Mouse (Mus musculus): ENCODE data around the gene Ano6. TPM values are rescaled to one million over a fixed set of nuclear protein-coding genes. Genes with fewer than 3 reads are reported as not detected.

Ano6 gene
- polyA plus RNA-seq, 1 experiment from 2014 or later, result 38.9 TPM

GRCm38 (mm10) chr15:95989496-95990124, 199.0 kb downstream of the Ano6 start:
- no peak overlapping the region for H3K4me3 ChIP-seq (ENCODE audit: low read depth, low read length)
- no peaks in the 10 kb centered on the region for H3K36me3 ChIP-seq (ENCODE audit: insufficient read depth, low read length)
- no peak overlapping the region for H3K9ac ChIP-seq (replicated peaks; ENCODE audit: low read depth)
- DNase-seq (ENCODE audit: low spot score) (no peak), ATAC-seq (no peak)
- H3K4me2 ChIP-seq (replicated peaks; ENCODE audit: low read depth, low read length), result no peak overlapping the region
- H3K27ac ChIP-seq (ENCODE audit: low read length), result no peak overlapping the region
- H3K27me3 ChIP-seq (replicated peaks; ENCODE audit: insufficient read depth, low read length), result no peaks in the 10 kb centered on the region
- no peak for TF ChIP-seq CTCF (IDR thresholded peaks at IDR 0.05)
- no peak for TF ChIP-seq EP300 (IDR thresholded peaks at IDR 0.05)
- 65% methylated on average over 9 of the region's 9 CpGs for WGBS
- H3K9me3 ChIP-seq (ENCODE audit: low read length), result no peaks in the 10 kb centered on the region
- no peaks in the 10 kb centered on the region for H3K4me1 ChIP-seq (ENCODE audit: insufficient read depth, low read depth, low read length)

GRCm38 (mm10) chr15:96002958-96003601, 212.4 kb downstream of the Ano6 start:
- DNase-seq (ENCODE audit: low spot score) (peak; percentile 29), ATAC-seq (peak; percentile 46; the same call in 1 of the 2 replicates)
- no peak overlapping the region for H3K4me2 ChIP-seq (replicated peaks; ENCODE audit: low read depth, low read length)
- H3K27ac ChIP-seq (ENCODE audit: low read length), result no peak overlapping the region
- 21% methylated on average over 6 of the region's 6 CpGs for WGBS
- 0 out of 2 replicates have a peak, but pooled peaks cover 7% of the 10 kb centered on the region for H3K4me1 ChIP-seq (ENCODE audit: insufficient read depth, low read depth, low read length)
- TF ChIP-seq CTCF (IDR thresholded peaks at IDR 0.05), result no peak
- peak; percentile 71 for TF ChIP-seq EP300 (IDR thresholded peaks at IDR 0.05)
- H3K4me3 ChIP-seq (ENCODE audit: low read depth, low read length), result no peak overlapping the region
- no peaks in the 10 kb centered on the region for H3K9me3 ChIP-seq (ENCODE audit: low read length)
- no peaks in the 10 kb centered on the region for H3K36me3 ChIP-seq (ENCODE audit: insufficient read depth, low read length)
- H3K9ac ChIP-seq (replicated peaks; ENCODE audit: low read depth), result no peak overlapping the region
- H3K27me3 ChIP-seq (replicated peaks; ENCODE audit: insufficient read depth, low read length), result no peaks in the 10 kb centered on the region

- Histone ChIP-seq H3K27me3 (replicated peaks; ENCODE audit: insufficient read depth, low read length) (no peaks in the 10 kb centered on the region), H3K27ac (ENCODE audit: low read length) (no peak overlapping the region), H3K9ac (replicated peaks; ENCODE audit: low read depth) (no peak overlapping the region), H3K36me3 (ENCODE audit: insufficient read depth, low read length) (no peaks in the 10 kb centered on the region), H3K4me2 (replicated peaks; ENCODE audit: low read depth, low read length) (no peak overlapping the region), H3K9me3 (ENCODE audit: low read length) (no peaks in the 10 kb centered on the region), H3K4me3 (ENCODE audit: low read depth, low read length) (no peak overlapping the region), H3K4me1 (ENCODE audit: insufficient read depth, low read depth, low read length) (no peaks in the 10 kb centered on the region)
- 84% methylated on average over 16 of the region's 16 CpGs for WGBS
- DNase-seq (ENCODE audit: low spot score), result no peak
- no peak for ATAC-seq
- TF ChIP-seq EP300 (IDR thresholded peaks at IDR 0.05) (no peak), CTCF (IDR thresholded peaks at IDR 0.05) (no peak)
Measured at GRCm38 (mm10) chr15:96011640-96012390, 221.2 kb downstream of the Ano6 start.

- Histone ChIP-seq H3K4me2 (replicated peaks; ENCODE audit: low read depth, low read length) (no peak overlapping the region), H3K4me1 (ENCODE audit: insufficient read depth, low read depth, low read length) (no peaks in the 10 kb centered on the region), H3K27me3 (replicated peaks; ENCODE audit: insufficient read depth, low read length) (no peaks in the 10 kb centered on the region), H3K9me3 (ENCODE audit: low read length) (no peaks in the 10 kb centered on the region), H3K27ac (ENCODE audit: low read length) (no peak overlapping the region), H3K9ac (replicated peaks; ENCODE audit: low read depth) (no peak overlapping the region), H3K36me3 (ENCODE audit: insufficient read depth, low read length) (no peaks in the 10 kb centered on the region), H3K4me3 (ENCODE audit: low read depth, low read length) (no peak overlapping the region)
- TF ChIP-seq CTCF (IDR thresholded peaks at IDR 0.05), result no peak
- TF ChIP-seq EP300 (IDR thresholded peaks at IDR 0.05), result no peak
- no peak for DNase-seq (ENCODE audit: low spot score)
- ATAC-seq, result no peak
- WGBS, result 48% methylated on average over 8 of the region's 8 CpGs
Measured at GRCm38 (mm10) chr15:96012391-96012775, 221.7 kb downstream of the Ano6 start.

GRCm38 (mm10) chr15:96014501-96014900, 223.9 kb downstream of the Ano6 start:
- Histone ChIP-seq H3K4me3 (ENCODE audit: low read depth, low read length) (no peak overlapping the region), H3K9ac (replicated peaks; ENCODE audit: low read depth) (no peak overlapping the region), H3K27me3 (replicated peaks; ENCODE audit: insufficient read depth, low read length) (no peaks in the 10 kb centered on the region), H3K9me3 (ENCODE audit: low read length) (no peaks in the 10 kb centered on the region), H3K36me3 (ENCODE audit: insufficient read depth, low read length) (no peaks in the 10 kb centered on the region), H3K4me1 (ENCODE audit: insufficient read depth, low read depth, low read length) (no peaks in the 10 kb centered on the region), H3K27ac (ENCODE audit: low read length) (no peak overlapping the region), H3K4me2 (replicated peaks; ENCODE audit: low read depth, low read length) (no peak overlapping the region)
- TF ChIP-seq CTCF (IDR thresholded peaks at IDR 0.05) (no peak), EP300 (IDR thresholded peaks at IDR 0.05) (no peak)
- ATAC-seq (no peak), DNase-seq (ENCODE audit: low spot score) (no peak)
- WGBS, result 87% methylated on average over 4 of the region's 4 CpGs

- 78% methylated on average over 3 of the region's 3 CpGs for WGBS
- ATAC-seq, result no peak
Measured at GRCm38 (mm10) chr15:96020465-96020864, 229.8 kb downstream of the Ano6 start.

More at GRCm38 (mm10) chr15:96020465-96020864, 229.8 kb downstream of the Ano6 start:
- DNase-seq (ENCODE audit: low spot score), result no peak
- H3K9ac ChIP-seq (replicated peaks; ENCODE audit: low read depth), result no peak overlapping the region
- H3K4me1 ChIP-seq (ENCODE audit: insufficient read depth, low read depth, low read length), result no peaks in the 10 kb centered on the region
- H3K4me3 ChIP-seq (ENCODE audit: low read depth, low read length), result no peak overlapping the region
- no peak overlapping the region for H3K27ac ChIP-seq (ENCODE audit: low read length)
- H3K36me3 ChIP-seq (ENCODE audit: insufficient read depth, low read length), result no peaks in the 10 kb centered on the region
- H3K4me2 ChIP-seq (replicated peaks; ENCODE audit: low read depth, low read length), result no peak overlapping the region
- no peaks in the 10 kb centered on the region for H3K9me3 ChIP-seq (ENCODE audit: low read length)
- H3K27me3 ChIP-seq (replicated peaks; ENCODE audit: insufficient read depth, low read length), result no peaks in the 10 kb centered on the region
- TF ChIP-seq CTCF (IDR thresholded peaks at IDR 0.05) (no peak), EP300 (IDR thresholded peaks at IDR 0.05) (no peak)
